Mouse (Mus musculus) kidney, postnatal 0 days (tissue): ENCODE measurements around the gene Clca3b. TPM values are rescaled to one million over a fixed set of nuclear protein-coding genes. Genes with fewer than 3 reads are reported as not detected.

Experiments
- ATAC-seq: fragments of 200-750 bp; cut with Nextera tagmentation; replicated peaks from 2 replicates; pipeline ENCODE4 v1.8.0; 2017; ENCODE audit warnings: low read depth, moderate number of reproducible peaks, moderate TSS enrichment, moderate library complexity; ENCODE audit not compliant: low FRiP score
- DNase-seq: peaks from one replicate; pipeline ENCODE4 v3.0.0-alpha.2; 2016; ENCODE audit warnings: low spot score
- H3K27ac ChIP-seq: fragments of 300-500 bp; sonication (generic); 2 replicates; pipeline ENCODE4 v1.5.1; 2014; ENCODE audit warnings: mild to moderate bottlenecking
- H3K27me3 ChIP-seq: fragments of 300-500 bp; sonication (generic); 2 replicates; pipeline ENCODE4 v1.6.1; 2014; ENCODE audit warnings: low read length, mixed read lengths; ENCODE audit not compliant: insufficient read depth
- H3K36me3 ChIP-seq: fragments of 300-500 bp; sonication (generic); 2 replicates; pipeline ENCODE4 v1.6.1; 2014; ENCODE audit warnings: low read length, mixed read lengths; ENCODE audit not compliant: insufficient read depth
- H3K4me1 ChIP-seq: fragments of 300-500 bp; sonication (generic); replicated peaks from 2 replicates; pipeline ENCODE4 v1.6.1; 2014; ENCODE audit warnings: antibody characterized with exemption, low read length, mixed read lengths; ENCODE audit not compliant: insufficient read depth
- H3K4me2 ChIP-seq: fragments of 300-500 bp; sonication (generic); 2 replicates; pipeline ENCODE4 v1.6.1; 2014; ENCODE audit warnings: mild to moderate bottlenecking, low read length, moderate library complexity, mixed read lengths
- H3K4me3 ChIP-seq: fragments of 300-500 bp; sonication (generic); replicated peaks from 2 replicates; pipeline ENCODE4 v1.5.1; 2014; ENCODE audit warnings: low read depth, low read length
- H3K9ac ChIP-seq: fragments of 300-500 bp; sonication (generic); 2 replicates; pipeline ENCODE4 v1.6.1; 2014; ENCODE audit warnings: low read depth, low read length
- H3K9me3 ChIP-seq: fragments of 300-500 bp; sonication (generic); replicated peaks from 2 replicates; pipeline ENCODE4 v1.6.1; 2016; ENCODE audit warnings: low read length, inconsistent platforms, mixed read lengths
- CTCF ChIP-seq: IDR thresholded peaks from 2 replicates; pipeline ENCODE4 v1.5.1; 2016; ENCODE audit warnings: antibody characterized with exemption, low read depth, mild to moderate bottlenecking, moderate library complexity
- WGBS: fragments of 180-500 bp; shearing (Covaris S2); extraction: QIAGEN DNeasy Blood & Tissue Kit; methylation state at CpG from one replicate; pipeline ENCODE4 v1.1.7; 2014; 5-methylcytosine and 5-hydroxymethylcytosine counted together
- polyA plus RNA-seq: library from polyadenylated mRNA; unstranded; fragments of >200 nt; fragmentation: Nextera tagmentation; extraction: Ambion mirVana; gene quantifications from 2 replicates; pipeline ENCODE4 v1.2.1, GENCODE M21; 2015

The Clca3b gene
- polyA plus RNA-seq, 1 experiment from 2014 or later: 0.08 TPM

DNA sequence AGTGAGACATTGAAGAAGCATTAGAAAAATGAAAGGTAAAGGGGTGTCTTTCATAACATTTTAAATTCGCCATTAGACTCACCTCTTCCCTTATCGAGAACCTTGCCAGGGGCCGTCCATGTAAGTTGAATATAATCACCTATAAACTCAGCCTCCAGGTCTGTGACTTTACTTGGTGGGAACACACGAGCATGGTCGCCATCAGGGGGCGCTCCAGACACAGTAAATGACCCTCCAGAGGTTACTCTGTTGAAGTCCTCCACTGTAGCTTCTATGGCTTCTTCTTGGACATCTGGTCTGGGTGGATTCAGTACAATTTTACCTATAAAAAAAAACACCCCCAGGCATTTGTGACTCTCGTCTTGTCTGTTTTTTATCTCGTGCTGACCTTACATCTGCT lies 47.3 kb downstream of the Clca3b start:
- DNase-seq (peak; percentile 31), ATAC-seq (no peak)
- Histone ChIP-seq H3K4me1 (no peaks in the 10 kb centered on the region), H3K9me3 (no peaks in the 10 kb centered on the region), H3K9ac (no peak overlapping the region), H3K36me3 (no peaks in the 10 kb centered on the region), H3K4me2 (no peak overlapping the region), H3K27me3 (no peaks in the 10 kb centered on the region), H3K4me3 (no peak overlapping the region), H3K27ac (no peak overlapping the region)
- 34% methylated on average over 8 of the region's 8 CpGs for WGBS
- TF ChIP-seq CTCF: peak; percentile 63

DNA sequence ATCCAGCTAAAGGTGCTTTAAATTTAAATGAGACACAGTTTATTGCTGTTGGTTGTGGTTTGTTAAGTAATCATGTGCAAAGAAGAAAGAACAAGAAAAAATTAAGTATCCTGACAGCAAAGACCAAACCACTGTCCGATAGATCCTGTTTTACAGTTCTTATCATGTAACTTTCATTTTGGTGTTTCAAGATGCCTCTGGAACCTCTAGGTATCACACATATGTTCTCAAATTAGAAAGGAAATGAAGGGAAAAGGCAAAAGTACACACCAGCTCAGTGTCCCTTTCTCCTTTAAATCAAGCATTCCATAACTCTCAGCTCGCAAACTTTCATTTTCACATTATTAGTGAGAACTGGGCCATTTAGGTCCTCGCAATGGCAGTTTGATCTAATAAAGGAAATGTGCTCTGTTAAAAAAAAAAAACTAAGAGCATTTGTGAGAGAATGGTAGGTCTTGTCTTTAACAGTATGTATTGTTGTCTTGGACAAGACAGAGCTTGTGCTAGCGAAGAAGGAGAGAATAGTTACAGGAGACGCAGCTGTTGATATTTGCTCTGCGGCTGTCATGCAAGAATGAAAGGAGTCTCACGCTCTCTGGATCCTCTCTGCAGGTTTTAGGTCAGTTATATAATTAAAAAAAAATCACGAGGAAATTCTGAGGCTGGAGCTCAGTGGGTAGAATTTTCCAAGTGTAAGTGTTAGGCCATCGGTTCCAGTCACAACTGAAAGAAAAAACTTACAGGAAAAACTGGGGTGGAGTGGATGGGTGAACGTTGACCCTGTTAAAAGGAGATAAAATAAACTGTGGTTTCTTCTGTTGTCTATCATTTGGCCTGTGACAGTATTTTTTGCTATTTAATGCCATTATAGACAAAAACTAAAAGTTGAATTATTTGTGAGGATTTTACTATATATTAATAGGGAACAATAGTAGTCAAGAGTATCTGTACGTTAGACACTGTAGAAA lies 63.7 kb downstream of the Clca3b start:
- Histone ChIP-seq H3K36me3 (no peaks in the 10 kb centered on the region), H3K4me2 (no peak overlapping the region), H3K4me1 (no peaks in the 10 kb centered on the region), H3K27me3 (no peaks in the 10 kb centered on the region), H3K9ac (no peak overlapping the region), H3K4me3 (no peak overlapping the region), H3K9me3 (no peaks in the 10 kb centered on the region), H3K27ac (no peak overlapping the region)
- WGBS: 86% methylated on average over 11 of the region's 11 CpGs
- ATAC-seq (no peak), DNase-seq (no peak)
- no peak for TF ChIP-seq CTCF

Other genes starting within 250 kb of the Clca3b start
- gene Sh3glb1, start 129.0 kb downstream of the Clca3b start, polyA plus RNA-seq: 128 and 129 TPM in 2 replicates
- gene Clca3a1, start 88.4 kb downstream of the Clca3b start, polyA plus RNA-seq: 16.1 and 20.4 TPM in 2 replicates
- 0.32 and 0.46 TPM in 2 replicates for gene Clca3a2, start 29.9 kb downstream of the Clca3b start, polyA plus RNA-seq
- gene Clca4b, start 83.2 kb upstream of the Clca3b start, polyA plus RNA-seq: 0.04 and 0.08 TPM in 2 replicates
- 0.08 TPM in 1 of 2 replicates, not detected in the other for gene Clca4a, start 125.7 kb upstream of the Clca3b start, polyA plus RNA-seq
- gene Clca1, start 183.4 kb upstream of the Clca3b start, polyA plus RNA-seq: not detected in 2 replicates